Mouse (Mus musculus) kidney, embryonic 14.5 days (tissue): ENCODE measurements around the gene Ccdc184. TPM values are rescaled to one million over a fixed set of nuclear protein-coding genes. Genes with fewer than 3 reads are reported as not detected.

Experiments
- ATAC-seq: fragments of 200-750 bp; cut with Nextera tagmentation; 2 replicates; pipeline ENCODE4 v1.8.0; 2017; ENCODE audit warnings: moderate number of reproducible peaks, mild to moderate bottlenecking, moderate TSS enrichment, moderate library complexity; ENCODE audit not compliant: low FRiP score, low TSS enrichment
- H3K27ac ChIP-seq: fragments of 300-500 bp; sonication (generic); 2 replicates; pipeline ENCODE4 v1.5.1; 2014; ENCODE audit warnings: low read depth, mild to moderate bottlenecking, low read length, moderate library complexity, mixed read lengths
- H3K27me3 ChIP-seq: fragments of 300-500 bp; sonication (generic); 2 replicates; pipeline ENCODE4 v1.6.1; 2014; ENCODE audit warnings: mild to moderate bottlenecking, low read length; ENCODE audit not compliant: control insufficient read depth, insufficient read depth
- H3K36me3 ChIP-seq: fragments of 300-500 bp; sonication (generic); 2 replicates; pipeline ENCODE4 v1.6.1; 2014; ENCODE audit warnings: low read length, mixed read lengths; ENCODE audit not compliant: control insufficient read depth, insufficient read depth
- H3K4me1 ChIP-seq: fragments of 300-500 bp; sonication (generic); 2 replicates; pipeline ENCODE4 v1.6.1; 2014; ENCODE audit warnings: low read length, mixed read lengths; ENCODE audit not compliant: control insufficient read depth, insufficient read depth
- H3K4me2 ChIP-seq: fragments of 300-500 bp; sonication (generic); replicated peaks from 2 replicates; pipeline ENCODE4 v1.6.1; 2014; ENCODE audit warnings: low read depth, mild to moderate bottlenecking, low read length
- H3K4me3 ChIP-seq: fragments of 300-500 bp; sonication (generic); 2 replicates; pipeline ENCODE4 v1.5.1; 2014; ENCODE audit warnings: mild to moderate bottlenecking, low read length
- H3K9ac ChIP-seq: fragments of 300-500 bp; sonication (generic); 2 replicates; pipeline ENCODE4 v1.6.1; 2014; ENCODE audit warnings: low read depth, mild to moderate bottlenecking, low read length, moderate library complexity
- H3K9me3 ChIP-seq: fragments of 300-500 bp; sonication (generic); 2 replicates; pipeline ENCODE4 v1.6.1; 2016; ENCODE audit warnings: low read length; ENCODE audit not compliant: control insufficient read depth
- WGBS: fragments of 180-500 bp; shearing (Covaris S2); extraction: QIAGEN DNeasy Blood & Tissue Kit; methylation state at CpG from one replicate; pipeline ENCODE4 v1.1.7; 2014; 5-methylcytosine and 5-hydroxymethylcytosine counted together
- polyA plus RNA-seq: library from polyadenylated mRNA; unstranded; fragments of >200 nt; fragmentation: Nextera tagmentation; extraction: Ambion mirVana; gene quantifications from 2 replicates; pipeline ENCODE4 v1.2.1, GENCODE M21; 2014

Gene Ccdc184
- polyA plus RNA-seq: 0.99 and 1.2 TPM in 2 replicates

GRCm38 (mm10) chr15:98166963-98167644 is at the start of gene Ccdc184:
TSS of gene Ccdc184 (plus strand) at chr15:98167158.
- Histone ChIP-seq H3K4me3 (peak within 1 kb of the TSS; percentile 38), H3K36me3 (no peaks in the 10 kb centered on the region), H3K9me3 (no peaks in the 10 kb centered on the region), H3K4me2 (peak within 1 kb of the TSS; percentile 72), H3K27me3 (peaks cover 42% of the 10 kb centered on the region), H3K9ac (no peak within 1 kb of the TSS), H3K4me1 (peaks cover 8% of the 10 kb centered on the region; the same call in 1 of the 2 replicates), H3K27ac (no peak within 1 kb of the TSS)
- WGBS: 3% methylated on average over 18 of the region's 18 CpGs
- ATAC-seq: no peak

GRCm38 (mm10) chr15:98119363-98119762 is 47.6 kb upstream of the Ccdc184 start:
- Histone ChIP-seq H3K4me2 (no peak overlapping the region), H3K9ac (no peak overlapping the region), H3K27me3 (no peaks in the 10 kb centered on the region), H3K36me3 (peaks cover 53% of the 10 kb centered on the region), H3K27ac (no peak overlapping the region), H3K9me3 (no peaks in the 10 kb centered on the region), H3K4me3 (no peak overlapping the region), H3K4me1 (no peaks in the 10 kb centered on the region)
- no peak for ATAC-seq
- WGBS: 88% methylated on average over 12 of the region's 12 CpGs

GRCm38 (mm10) chr15:98120831-98121230 is 46.1 kb upstream of the Ccdc184 start:
- H3K4me2 ChIP-seq: no peak overlapping the region
- no peak overlapping the region for H3K4me3 ChIP-seq
- 97% methylated on average over 20 of the region's 20 CpGs for WGBS
- peaks cover 63% of the 10 kb centered on the region for H3K36me3 ChIP-seq
- no peak overlapping the region for H3K9ac ChIP-seq
- H3K9me3 ChIP-seq: no peaks in the 10 kb centered on the region
- no peak overlapping the region for H3K27ac ChIP-seq
- H3K4me1 ChIP-seq: no peaks in the 10 kb centered on the region
- H3K27me3 ChIP-seq: no peaks in the 10 kb centered on the region
- ATAC-seq: no peak

DNA sequence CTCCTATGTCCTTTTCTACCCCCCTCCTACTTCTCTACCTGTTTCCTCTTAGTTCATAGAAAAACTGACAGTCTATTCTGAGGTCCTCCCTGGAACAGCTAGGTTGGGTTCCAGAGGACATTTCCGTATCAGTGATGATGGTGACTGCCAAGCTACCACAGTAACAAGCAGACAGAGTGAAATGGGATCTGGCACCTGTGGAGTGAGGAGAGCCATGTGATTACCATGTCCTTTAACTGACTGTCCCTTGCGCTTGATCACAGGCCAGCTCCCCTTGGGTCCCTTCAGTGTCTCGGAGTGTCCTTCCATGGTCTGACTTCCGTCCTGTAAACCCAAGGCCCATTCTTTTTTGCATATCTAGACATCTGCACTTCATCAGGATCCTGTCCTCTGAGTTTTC is 36.0 kb upstream of the Ccdc184 start:
- ATAC-seq: no peak
- H3K36me3 ChIP-seq: peaks cover 62% of the 10 kb centered on the region
- no peaks in the 10 kb centered on the region for H3K27me3 ChIP-seq
- no peaks in the 10 kb centered on the region for H3K9me3 ChIP-seq
- H3K4me2 ChIP-seq: no peak overlapping the region
- WGBS: 96% methylated on average over 4 of the region's 4 CpGs
- H3K4me1 ChIP-seq: peaks cover 8% of the 10 kb centered on the region; the same call in 1 of the 2 replicates
- H3K9ac ChIP-seq: no peak overlapping the region
- no peak overlapping the region for H3K4me3 ChIP-seq
- no peak overlapping the region for H3K27ac ChIP-seq

DNA sequence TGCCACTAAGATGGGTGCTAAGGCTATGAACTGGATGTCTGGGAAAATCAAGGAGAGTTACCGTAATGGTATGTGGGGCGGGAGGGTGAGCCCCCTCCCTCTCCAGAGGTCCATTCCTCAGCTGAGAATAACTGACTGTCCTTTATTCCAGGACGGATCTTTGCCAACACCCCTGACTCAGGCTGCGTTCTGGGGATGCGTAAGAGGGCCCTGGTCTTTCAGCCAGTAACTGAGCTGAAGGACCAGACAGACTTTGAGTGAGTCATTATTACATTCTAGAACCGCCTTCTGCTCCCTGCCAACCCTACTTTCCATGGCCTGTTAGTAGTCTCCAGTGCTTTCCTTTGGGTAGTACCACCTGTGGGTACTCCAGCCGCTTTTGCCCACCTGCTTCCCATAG is 35.5 kb upstream of the Ccdc184 start:
- Histone ChIP-seq H3K4me1 (0 out of 2 replicates have a peak, but pooled peaks cover 3% of the 10 kb centered on the region), H3K27ac (no peak overlapping the region), H3K9ac (no peak overlapping the region), H3K9me3 (no peaks in the 10 kb centered on the region), H3K4me3 (no peak overlapping the region), H3K4me2 (no peak overlapping the region), H3K27me3 (no peaks in the 10 kb centered on the region), H3K36me3 (peaks cover 63% of the 10 kb centered on the region)
- 92% methylated on average over 7 of the region's 7 CpGs for WGBS
- ATAC-seq: no peak

- no peak overlapping the region for H3K4me2 ChIP-seq
- no peak overlapping the region for H3K27ac ChIP-seq
- ATAC-seq: no peak
- H3K9ac ChIP-seq: no peak overlapping the region
- no peaks in the 10 kb centered on the region for H3K27me3 ChIP-seq
- WGBS: 89% methylated on average over 15 of the region's 15 CpGs
- H3K36me3 ChIP-seq: peaks cover 65% of the 10 kb centered on the region
- H3K4me1 ChIP-seq: 0 out of 2 replicates have a peak, but pooled peaks cover 3% of the 10 kb centered on the region
- no peak overlapping the region for H3K4me3 ChIP-seq
- no peaks in the 10 kb centered on the region for H3K9me3 ChIP-seq
Observed at GRCm38 (mm10) chr15:98131942-98132655, 34.9 kb upstream of the Ccdc184 start.

- H3K9ac ChIP-seq: no peak overlapping the region
- 0 out of 2 replicates have a peak, but pooled peaks cover 3% of the 10 kb centered on the region for H3K4me1 ChIP-seq
- H3K36me3 ChIP-seq: peaks cover 69% of the 10 kb centered on the region
- ATAC-seq: no peak
- H3K27ac ChIP-seq: no peak overlapping the region
- no peaks in the 10 kb centered on the region for H3K9me3 ChIP-seq
- H3K4me2 ChIP-seq: no peak overlapping the region
- no peak overlapping the region for H3K4me3 ChIP-seq
- H3K27me3 ChIP-seq: no peaks in the 10 kb centered on the region
- 88% methylated on average over 3 of the region's 3 CpGs for WGBS
Observed at GRCm38 (mm10) chr15:98133471-98133870, 33.5 kb upstream of the Ccdc184 start.

GRCm38 (mm10) chr15:98134034-98134433 is 32.9 kb upstream of the Ccdc184 start:
- no peak for ATAC-seq
- H3K4me2 ChIP-seq: no peak overlapping the region
- no peaks in the 10 kb centered on the region for H3K27me3 ChIP-seq
- H3K4me1 ChIP-seq: 0 out of 2 replicates have a peak, but pooled peaks cover 2% of the 10 kb centered on the region
- no peak overlapping the region for H3K27ac ChIP-seq
- no peaks in the 10 kb centered on the region for H3K9me3 ChIP-seq
- 94% methylated on average over 4 of the region's 4 CpGs for WGBS
- H3K9ac ChIP-seq: no peak overlapping the region
- H3K4me3 ChIP-seq: no peak overlapping the region
- peaks cover 74% of the 10 kb centered on the region for H3K36me3 ChIP-seq

- Histone ChIP-seq H3K27ac (no peak overlapping the region), H3K36me3 (peaks cover 77% of the 10 kb centered on the region), H3K4me1 (no peaks in the 10 kb centered on the region; the same call in 1 of the 2 replicates), H3K27me3 (no peaks in the 10 kb centered on the region), H3K9ac (no peak overlapping the region), H3K4me3 (no peak overlapping the region), H3K9me3 (no peaks in the 10 kb centered on the region), H3K4me2 (no peak overlapping the region)
- ATAC-seq: no peak
- WGBS: 95% methylated on average over 3 of the region's 3 CpGs
Observed at GRCm38 (mm10) chr15:98134666-98135065, 32.3 kb upstream of the Ccdc184 start.
